Mouse (Mus musculus) hindbrain, embryonic 13.5 days (tissue): ENCODE results near the gene Gins3. TPM values are rescaled to one million over a fixed set of nuclear protein-coding genes. Genes with fewer than 3 reads are reported as not detected.
"Not testable (repeated sequence)": the region's sequence is repeated elsewhere in the genome, so short reads cannot be mapped to it uniquely, and the experiment has no call there.

Source experiments
- ATAC-seq: fragments of 200-750 bp; cut with Nextera tagmentation; 2 replicates; pipeline ENCODE4 v1.8.0; 2017; ENCODE audit warnings: moderate TSS enrichment; ENCODE audit not compliant: low FRiP score
- H3K27ac ChIP-seq: fragments of 300-500 bp; sonication (generic); 2 replicates; pipeline ENCODE4 v1.5.1; 2015; ENCODE audit warnings: inconsistent platforms, mild to moderate bottlenecking, moderate library complexity
- H3K27me3 ChIP-seq: fragments of 300-500 bp; sonication (generic); 2 replicates; pipeline ENCODE4 v1.6.1; 2015; ENCODE audit warnings: mild to moderate bottlenecking, inconsistent platforms
- H3K36me3 ChIP-seq: fragments of 300-500 bp; sonication (generic); 2 replicates; pipeline ENCODE4 v1.6.1; 2015; ENCODE audit warnings: mild to moderate bottlenecking, inconsistent platforms
- H3K4me1 ChIP-seq: fragments of 300-500 bp; sonication (generic); replicated peaks from 2 replicates; pipeline ENCODE4 v1.6.1; 2015; ENCODE audit warnings: inconsistent platforms
- H3K4me2 ChIP-seq: fragments of 300-500 bp; sonication (generic); 2 replicates; pipeline ENCODE4 v1.6.1; 2015; ENCODE audit warnings: inconsistent platforms, mild to moderate bottlenecking, moderate library complexity
- H3K4me3 ChIP-seq: fragments of 300-500 bp; sonication (generic); 2 replicates; pipeline ENCODE4 v1.5.1; 2015; ENCODE audit warnings: mild to moderate bottlenecking, inconsistent platforms
- H3K9ac ChIP-seq: fragments of 300-500 bp; sonication (generic); 2 replicates; pipeline ENCODE4 v1.6.1; 2015; ENCODE audit warnings: mild to moderate bottlenecking, inconsistent platforms
- H3K9me3 ChIP-seq: fragments of 300-500 bp; sonication (generic); 2 replicates; pipeline ENCODE4 v1.6.1; 2016; ENCODE audit warnings: inconsistent platforms
- WGBS: fragments of 180-500 bp; shearing (Covaris S2); methylation state at CpG from one replicate; pipeline ENCODE4 v1.1.7; 2015; 5-methylcytosine and 5-hydroxymethylcytosine counted together
- polyA plus RNA-seq: library from polyadenylated mRNA; unstranded; fragments of >200 nt; fragmentation: Nextera tagmentation; extraction: Ambion mirVana; gene quantifications from 2 replicates; pipeline ENCODE4 v1.2.1, GENCODE M21; 2015

Gins3 gene
- 8.1 and 8.2 TPM in 2 replicates for polyA plus RNA-seq

DNA sequence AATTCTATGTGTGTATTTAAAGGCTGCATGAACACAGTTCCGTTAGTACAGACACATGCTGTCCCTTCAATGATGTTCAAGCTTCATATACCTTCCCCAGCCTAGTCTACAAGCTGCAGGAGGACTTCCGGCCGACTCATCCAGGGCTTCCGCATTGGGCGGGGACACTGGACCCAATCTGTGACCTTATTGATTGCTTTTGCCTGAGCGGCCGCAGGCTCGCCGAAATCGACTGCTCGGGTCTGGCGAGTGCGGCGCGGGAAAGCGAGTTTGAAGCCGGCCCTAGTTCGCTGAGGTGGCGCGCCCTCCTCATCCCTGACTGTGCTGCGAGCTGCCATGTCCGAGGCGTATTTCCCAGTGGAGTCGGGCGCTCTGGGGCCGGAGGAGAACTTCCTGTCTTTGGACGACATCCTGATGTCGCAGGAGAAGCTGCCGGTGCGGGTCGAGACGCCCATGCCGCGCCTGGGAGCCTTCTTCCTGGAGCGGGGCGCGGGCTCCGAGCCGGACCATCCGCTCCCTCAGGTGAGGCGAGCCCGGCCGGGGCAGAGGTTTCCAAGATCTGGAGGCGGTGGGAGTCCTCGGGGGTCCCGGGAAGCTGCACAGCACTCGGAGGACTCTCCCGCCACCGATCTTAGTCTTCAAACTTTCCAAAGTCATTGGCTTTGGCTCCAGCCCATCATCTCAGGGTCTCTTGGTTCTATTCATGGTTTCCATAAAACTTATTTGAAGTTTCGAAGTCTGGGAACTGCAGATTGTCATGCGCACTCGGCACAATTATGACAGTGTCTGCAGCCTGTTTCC, at the start of gene Gins3:
Gene Gins3 (plus strand): TSS at position 192 of the 801 bp plus-strand sequence.
- H3K4me2 ChIP-seq: peak within 1 kb of the TSS; percentile 90
- H3K9me3 ChIP-seq: no peaks in the 10 kb centered on the region
- peak within 1 kb of the TSS; percentile 77 for H3K9ac ChIP-seq
- WGBS: under 1% methylated on average over 52 of the region's 52 CpGs
- H3K4me1 ChIP-seq: peaks cover 12% of the 10 kb centered on the region
- H3K4me3 ChIP-seq: peak within 1 kb of the TSS; percentile 83
- no peaks in the 10 kb centered on the region for H3K36me3 ChIP-seq
- ATAC-seq: peak; percentile 94
- H3K27me3 ChIP-seq: peaks cover 16% of the 10 kb centered on the region
- no peak within 1 kb of the TSS; the same call in 1 of the 2 replicates for H3K27ac ChIP-seq

DNA sequence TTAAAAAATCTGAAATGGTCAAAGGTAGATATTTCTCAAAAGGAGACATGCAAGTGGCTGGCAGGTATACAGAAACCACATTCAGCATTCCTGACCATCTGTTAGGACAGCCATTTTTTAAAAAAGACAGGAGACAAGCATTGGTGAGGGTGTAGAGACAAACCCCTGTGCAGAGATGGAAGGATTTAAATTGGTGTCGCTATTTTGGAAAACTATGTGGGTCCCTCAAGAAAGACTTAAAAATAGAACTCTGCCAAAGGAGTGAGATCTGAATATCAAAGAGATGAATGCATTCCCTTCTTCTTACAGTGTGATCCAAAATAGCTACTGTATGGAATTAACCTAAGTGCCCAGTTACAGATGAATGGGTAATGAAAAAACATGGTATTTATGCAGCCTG, 45.9 kb upstream of the Gins3 start:
- Histone ChIP-seq H3K4me3 (no peak overlapping the region), H3K27ac (no peak overlapping the region), H3K27me3 (no peaks in the 10 kb centered on the region), H3K4me1 (no peaks in the 10 kb centered on the region; the same call in 1 of the 2 replicates), H3K9me3 (peaks cover 6% of the 10 kb centered on the region; the same call in 1 of the 2 replicates), H3K36me3 (no peaks in the 10 kb centered on the region), H3K4me2 (no peak overlapping the region), H3K9ac (no peak overlapping the region)
- 90% methylated on average over 1 of the region's 1 CpGs for WGBS
- no peak for ATAC-seq

DNA sequence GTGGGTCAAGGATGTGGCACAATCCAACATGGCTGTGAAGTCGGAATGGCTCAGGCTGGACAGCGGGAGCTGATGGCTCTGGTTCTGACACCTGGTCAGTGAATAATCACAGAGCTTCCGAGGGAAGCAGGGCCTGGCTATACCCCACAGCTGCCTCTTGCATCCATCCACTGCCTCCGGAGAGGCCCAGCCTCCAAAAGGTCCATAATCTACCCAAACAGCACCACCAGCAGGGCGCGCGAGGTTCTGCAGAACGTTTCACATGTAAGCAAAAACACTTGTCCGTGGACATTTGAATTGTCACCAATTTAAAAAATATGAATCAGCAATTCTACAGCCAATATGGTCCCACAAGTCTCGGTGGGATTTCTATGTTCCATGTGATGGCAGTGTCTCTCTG, 44.0 kb upstream of the Gins3 start:
- Histone ChIP-seq H3K9ac (no peak overlapping the region), H3K27ac (no peak overlapping the region), H3K27me3 (no peaks in the 10 kb centered on the region), H3K36me3 (no peaks in the 10 kb centered on the region), H3K9me3 (peaks cover 6% of the 10 kb centered on the region; the same call in 1 of the 2 replicates), H3K4me1 (no peaks in the 10 kb centered on the region; the same call in 1 of the 2 replicates), H3K4me2 (no peak overlapping the region), H3K4me3 (no peak overlapping the region)
- WGBS: 64% methylated on average over 10 of the region's 10 CpGs
- no peak for ATAC-seq

DNA sequence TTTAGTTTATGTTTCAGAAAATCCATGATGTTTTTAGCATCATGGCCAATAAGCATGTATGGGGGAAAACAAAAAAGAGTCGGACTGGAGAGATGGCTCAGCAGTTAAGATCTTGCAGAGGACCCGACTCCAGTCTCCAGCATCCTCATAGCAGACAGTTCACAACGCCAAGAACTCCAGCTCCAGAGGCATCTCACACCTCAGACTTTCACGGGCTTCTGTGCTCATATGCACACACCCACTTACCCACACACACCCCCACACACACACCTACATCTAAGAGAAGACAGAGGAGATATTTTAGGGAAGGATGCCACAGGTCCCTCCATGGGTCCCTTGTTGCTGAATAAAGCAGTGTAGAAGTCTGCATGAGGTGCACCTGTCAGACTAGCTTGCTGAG, 42.7 kb upstream of the Gins3 start:
- Histone ChIP-seq H3K27me3 (no peaks in the 10 kb centered on the region), H3K9ac (no peak overlapping the region), H3K4me3 (no peak overlapping the region), H3K4me2 (no peak overlapping the region), H3K36me3 (no peaks in the 10 kb centered on the region), H3K4me1 (peaks cover 4% of the 10 kb centered on the region; the same call in 1 of the 2 replicates), H3K27ac (no peak overlapping the region), H3K9me3 (peaks cover 6% of the 10 kb centered on the region; the same call in 1 of the 2 replicates)
- no peak for ATAC-seq
- WGBS: 86% methylated on average over 4 of the region's 4 CpGs

DNA sequence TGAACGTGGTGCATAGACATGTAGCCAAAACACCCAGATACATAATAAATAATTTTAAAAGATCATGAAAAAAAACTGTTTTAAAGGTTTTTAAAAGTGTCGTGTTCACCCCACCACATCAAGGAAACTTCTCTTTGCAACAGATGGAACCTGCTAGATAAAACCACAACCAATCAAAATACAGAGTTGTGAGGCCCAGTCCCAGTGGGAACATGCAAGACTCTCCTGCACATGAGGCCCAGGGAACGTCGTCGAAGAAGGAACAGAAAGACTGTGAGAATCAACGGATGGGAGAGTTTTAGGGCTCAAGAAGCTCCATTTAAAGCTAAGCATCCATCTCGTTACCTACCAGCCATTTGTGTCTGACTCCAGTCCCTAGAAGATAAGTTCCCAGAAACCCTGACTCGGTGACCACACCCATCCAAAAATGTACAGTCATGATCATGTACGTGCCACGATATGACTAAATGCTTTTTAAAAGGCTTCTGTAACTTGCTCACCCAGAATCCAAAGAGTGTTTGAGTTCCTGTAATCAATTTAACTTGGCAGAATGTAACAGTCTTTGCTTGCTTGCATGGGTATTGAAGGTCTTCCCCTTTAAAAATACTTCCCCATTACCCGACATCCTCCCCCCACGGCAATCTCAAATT, 41.0 kb upstream of the Gins3 start:
- Histone ChIP-seq H3K36me3 (no peaks in the 10 kb centered on the region), H3K9me3 (peaks cover 3% of the 10 kb centered on the region; the same call in 1 of the 2 replicates), H3K4me1 (peaks cover 4% of the 10 kb centered on the region; the same call in 1 of the 2 replicates), H3K27ac (no peak overlapping the region), H3K4me2 (no peak overlapping the region), H3K9ac (no peak overlapping the region), H3K4me3 (no peak overlapping the region), H3K27me3 (no peaks in the 10 kb centered on the region)
- ATAC-seq: no peak
- 87% methylated on average over 12 of the region's 12 CpGs for WGBS

DNA sequence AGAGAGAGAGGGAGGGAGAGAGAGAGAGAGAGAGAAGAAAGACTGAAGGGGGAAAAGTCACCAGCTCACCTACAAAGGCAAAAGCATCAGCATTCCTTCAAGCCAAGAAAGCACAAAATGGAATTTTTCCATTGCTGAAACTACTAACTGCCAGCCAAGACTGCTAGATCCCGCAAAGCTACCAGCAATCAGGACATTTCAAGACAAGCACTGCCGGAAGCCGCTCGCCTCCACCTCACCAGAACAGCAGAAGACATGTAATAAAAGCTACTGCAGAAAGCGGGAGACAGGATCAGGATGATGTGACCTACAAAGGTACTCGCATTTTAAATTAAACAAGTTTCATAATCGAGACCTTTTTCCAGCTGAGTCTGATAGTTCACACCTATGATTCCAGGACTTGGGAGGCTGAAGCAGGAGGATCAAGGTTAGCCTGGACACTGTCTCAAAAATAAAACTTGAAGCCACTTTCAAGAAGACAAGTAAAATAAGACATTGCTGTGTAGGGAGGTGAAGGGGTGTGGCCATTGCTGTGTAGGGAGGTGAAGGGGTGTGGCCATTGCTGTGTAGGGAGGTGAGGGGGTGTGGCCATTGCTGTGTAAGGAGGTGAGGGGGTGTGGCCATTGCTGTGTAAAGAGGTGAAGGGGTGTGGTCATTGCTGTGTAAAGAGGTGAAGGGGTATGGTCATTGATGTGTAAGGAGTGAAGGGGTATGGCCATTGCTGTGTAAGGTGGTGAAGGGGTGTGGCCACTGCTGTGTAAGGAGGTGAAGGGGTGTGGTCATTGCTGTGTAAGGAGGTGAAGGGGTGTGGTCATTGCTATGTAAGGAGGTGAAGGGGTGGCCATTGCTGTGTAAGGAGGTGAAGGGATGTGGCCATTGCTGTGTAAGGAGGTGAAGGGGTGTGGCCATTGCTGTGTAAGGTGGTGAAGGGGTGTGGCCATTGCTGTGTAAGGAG, 39.5 kb upstream of the Gins3 start:
- Histone ChIP-seq H3K27me3 (no peaks in the 10 kb centered on the region), H3K9me3 (no peaks in the 10 kb centered on the region), H3K4me3 (no peak overlapping the region), H3K4me2 (no peak overlapping the region), H3K4me1 (peaks cover 4% of the 10 kb centered on the region; the same call in 1 of the 2 replicates), H3K36me3 (no peaks in the 10 kb centered on the region), H3K9ac (no peak overlapping the region), H3K27ac (no peak overlapping the region)
- WGBS: 91% methylated on average over 7 of the region's 7 CpGs
- no peak for ATAC-seq

DNA sequence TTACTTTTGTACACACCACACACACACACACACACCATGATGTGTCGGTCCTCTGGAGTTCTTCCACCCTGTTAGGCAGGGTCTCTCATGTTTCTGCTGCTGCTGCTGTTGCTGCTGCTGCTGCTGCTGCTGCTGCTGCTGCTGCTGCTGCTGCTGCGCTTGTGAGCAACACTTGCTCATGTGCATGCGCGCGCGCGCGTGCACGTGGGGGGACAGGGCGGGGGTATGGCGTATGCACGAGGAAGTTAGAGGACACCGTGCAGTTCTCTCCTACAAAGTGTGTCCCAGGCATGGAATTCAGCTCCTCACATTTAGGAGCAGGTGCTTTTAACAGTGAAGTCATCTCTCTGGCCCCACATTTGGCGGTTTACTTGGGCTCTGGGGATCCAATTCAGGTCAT, 38.1 kb upstream of the Gins3 start:
- 86% methylated on average over 14 of the region's 14 CpGs for WGBS
- Histone ChIP-seq H3K9ac (no peak overlapping the region), H3K27ac (no peak overlapping the region)

DNA sequence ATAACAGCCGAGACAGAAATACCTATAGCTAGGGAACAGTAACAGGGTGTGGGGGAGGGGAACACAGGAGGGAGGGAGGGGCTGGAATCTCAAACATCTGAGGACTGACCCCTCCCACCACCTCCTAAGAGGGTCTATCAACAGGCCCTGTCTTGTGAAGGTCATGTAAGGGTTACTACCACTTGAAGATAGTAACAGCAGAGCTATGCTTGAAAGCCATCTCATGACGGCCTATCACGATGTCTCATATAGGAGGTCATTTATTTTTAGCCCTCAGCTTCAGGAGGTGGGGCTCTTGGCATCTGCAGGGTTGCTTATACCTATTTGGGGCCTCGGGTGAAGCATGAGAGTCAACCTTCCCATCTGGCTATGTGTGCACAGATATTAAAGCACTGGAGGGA, 36.4 kb upstream of the Gins3 start:
- H3K9me3 ChIP-seq: no peaks in the 10 kb centered on the region
- peaks cover 4% of the 10 kb centered on the region; the same call in 1 of the 2 replicates for H3K4me1 ChIP-seq
- no peak overlapping the region for H3K4me2 ChIP-seq
- H3K27me3 ChIP-seq: no peaks in the 10 kb centered on the region
- WGBS: 70% methylated on average over 4 of the region's 4 CpGs
- H3K4me3 ChIP-seq: no peak overlapping the region
- H3K36me3 ChIP-seq: no peaks in the 10 kb centered on the region
- H3K9ac ChIP-seq: no peak overlapping the region
- no peak overlapping the region for H3K27ac ChIP-seq
- ATAC-seq: no peak

More for the DNA sequence above, 38.1 kb upstream of the Gins3 start:
- H3K4me3 ChIP-seq: no peak overlapping the region
- no peak for ATAC-seq
- H3K4me2 ChIP-seq: no peak overlapping the region
- H3K36me3 ChIP-seq: no peaks in the 10 kb centered on the region
- no peaks in the 10 kb centered on the region for H3K27me3 ChIP-seq
- peaks cover 4% of the 10 kb centered on the region; the same call in 1 of the 2 replicates for H3K4me1 ChIP-seq
- H3K9me3 ChIP-seq: no peaks in the 10 kb centered on the region

DNA sequence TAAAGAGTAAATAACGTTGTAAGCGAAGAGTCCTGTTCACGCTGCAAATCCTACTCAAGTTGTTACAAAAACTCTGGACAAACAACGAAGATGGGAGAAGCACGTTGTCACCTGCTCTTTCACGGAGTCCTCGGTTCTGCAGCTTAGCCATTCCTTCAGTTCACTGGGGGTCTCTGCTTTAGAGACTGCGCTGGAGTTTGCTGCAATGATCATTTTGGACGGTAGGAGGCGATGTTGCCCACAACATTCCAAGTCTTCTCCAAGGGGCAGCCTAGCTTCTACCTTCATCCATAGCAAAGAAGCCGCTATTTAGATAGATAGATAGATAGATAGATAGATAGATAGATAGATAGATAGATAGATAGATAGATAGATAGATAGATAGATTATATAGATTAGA, 33.4 kb upstream of the Gins3 start:
- 10% methylated on average over 11 of the region's 11 CpGs for WGBS

DNA sequence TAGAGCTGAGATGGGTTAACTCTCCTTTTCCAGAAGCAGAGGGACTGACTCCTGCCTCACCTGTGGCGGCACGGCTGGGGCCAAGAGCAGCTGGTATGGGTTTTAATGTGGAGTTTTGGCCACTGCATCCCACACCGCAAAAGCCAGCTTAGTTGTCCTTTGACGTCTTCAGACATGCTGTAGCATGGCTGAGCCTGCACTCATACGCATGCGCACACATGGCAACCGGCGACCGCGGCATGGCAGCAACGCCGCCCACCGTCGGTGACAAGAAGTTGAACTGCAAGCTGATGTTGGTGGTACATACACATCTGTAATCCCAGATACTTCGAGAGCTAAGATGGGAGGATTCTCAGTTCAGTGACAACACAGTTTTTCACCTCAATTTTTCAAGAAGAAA, 31.9 kb upstream of the Gins3 start:
- Histone ChIP-seq H3K27me3 (no peaks in the 10 kb centered on the region), H3K9me3 (no peaks in the 10 kb centered on the region), H3K9ac (no peak overlapping the region), H3K4me1 (no peaks in the 10 kb centered on the region), H3K27ac (no peak overlapping the region), H3K4me2 (no peak overlapping the region), H3K4me3 (no peak overlapping the region), H3K36me3 (no peaks in the 10 kb centered on the region)
- ATAC-seq: no peak
- 82% methylated on average over 15 of the region's 15 CpGs for WGBS

More for the DNA sequence above, 33.4 kb upstream of the Gins3 start:
- H3K4me1 ChIP-seq: peaks cover 4% of the 10 kb centered on the region; the same call in 1 of the 2 replicates
- H3K9me3 ChIP-seq: no peaks in the 10 kb centered on the region
- H3K9ac ChIP-seq: no peak overlapping the region
- no peak overlapping the region for H3K27ac ChIP-seq
- H3K4me2 ChIP-seq: peak overlapping the region; percentile 8; the same call in 1 of the 2 replicates
- no peak overlapping the region for H3K4me3 ChIP-seq
- no peak for ATAC-seq
- H3K36me3 ChIP-seq: no peaks in the 10 kb centered on the region
- H3K27me3 ChIP-seq: no peaks in the 10 kb centered on the region

DNA sequence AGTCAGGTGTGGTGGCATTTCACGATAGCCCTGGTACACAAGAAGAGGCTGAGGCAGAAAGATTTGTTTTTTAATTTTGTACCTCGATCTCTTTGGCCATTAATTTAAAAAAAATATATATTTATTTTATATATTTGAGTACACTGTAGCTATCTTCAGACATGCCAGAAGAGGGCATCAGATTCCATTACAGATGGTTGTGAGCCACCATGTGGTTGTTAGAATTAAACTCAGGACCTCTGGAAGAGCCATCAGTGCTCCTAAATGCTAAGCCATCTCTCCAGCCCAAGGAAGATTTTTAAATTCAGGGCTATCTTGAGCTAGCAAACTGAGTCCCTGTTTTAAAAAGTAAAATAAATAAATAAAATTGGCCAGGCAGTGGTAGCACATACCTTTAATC, 31.1 kb upstream of the Gins3 start:
- no peak for ATAC-seq
- Histone ChIP-seq H3K9ac (no peak overlapping the region), H3K4me1 (no peaks in the 10 kb centered on the region), H3K27ac (no peak overlapping the region), H3K4me3 (no peak overlapping the region), H3K27me3 (no peaks in the 10 kb centered on the region), H3K9me3 (no peaks in the 10 kb centered on the region), H3K4me2 (no peak overlapping the region), H3K36me3 (no peaks in the 10 kb centered on the region)
- WGBS: 80% methylated on average over 2 of the region's 2 CpGs

DNA sequence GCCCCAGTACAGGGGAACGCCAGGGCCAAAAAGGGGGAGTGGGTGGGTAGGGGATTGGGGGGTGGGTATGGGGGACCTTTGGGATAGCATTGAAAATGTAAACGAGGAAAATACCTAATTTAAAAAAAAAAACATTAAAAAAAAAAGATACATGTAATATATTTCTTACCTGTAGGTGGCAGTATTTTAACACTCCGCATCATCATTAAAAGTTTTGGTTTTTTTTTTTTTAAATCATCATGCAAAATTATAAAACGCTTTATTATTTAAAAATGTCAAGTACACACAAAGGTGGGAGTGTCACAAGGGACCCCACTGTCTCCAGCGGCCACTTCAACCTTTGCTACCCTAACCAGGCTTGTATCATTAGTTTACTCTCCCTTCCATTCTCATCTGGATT, 26.7 kb upstream of the Gins3 start:
- H3K4me2 ChIP-seq, H3K4me3 ChIP-seq, ATAC-seq, H3K4me1 ChIP-seq, H3K27me3 ChIP-seq, H3K36me3 ChIP-seq, H3K9ac ChIP-seq, H3K9me3 ChIP-seq, H3K27ac ChIP-seq: not testable (repeated sequence)
- 17% methylated on average over 4 of the region's 5 CpGs for WGBS
